Mouse (Mus musculus): Measurements from ENCODE around the gene Cth.

DNA sequence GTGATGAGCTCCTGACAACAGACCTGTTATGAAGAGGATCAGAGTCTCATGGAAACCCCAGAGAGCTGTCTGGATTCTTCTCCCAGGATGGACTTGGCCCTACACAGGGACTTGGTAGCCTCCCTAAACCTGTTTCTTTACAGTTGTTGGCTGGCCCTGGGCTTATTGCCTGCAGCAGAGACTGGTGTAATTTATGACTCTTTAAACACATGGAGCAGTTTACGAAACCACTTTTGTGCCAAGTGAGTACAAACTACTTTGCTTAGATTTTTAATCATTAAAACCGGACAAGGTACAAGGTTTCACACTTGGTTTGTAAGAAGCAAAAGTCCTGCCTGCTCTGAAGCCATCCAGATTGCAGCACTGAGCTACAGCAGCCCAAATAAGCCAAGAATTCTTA, 12.7 kb downstream of the Cth start:
- TF ChIP-seq CTCF (IDR thresholded peaks at IDR 0.05; ENCODE audit: low read depth) = no peak
- no peak for TF ChIP-seq EP300 (IDR thresholded peaks at IDR 0.05; ENCODE audit: low read depth)
